Mouse (Mus musculus) forebrain, embryonic 14.5 days (tissue): ENCODE data around the gene Dnaja3. TPM values are rescaled to one million over a fixed set of nuclear protein-coding genes. Genes with fewer than 3 reads are reported as not detected.

Source experiments
- ATAC-seq: fragments of 200-750 bp; cut with Nextera tagmentation; 2 replicates; pipeline ENCODE4 v1.8.0; 2017; ENCODE audit warnings: mild to moderate bottlenecking, moderate library complexity
- DNase-seq: peaks from one replicate; pipeline ENCODE4 v3.0.0-alpha.2; 2015; ENCODE audit warnings: low spot score
- H3K27ac ChIP-seq: fragments of 300-500 bp; sonication (generic); 2 replicates; pipeline ENCODE4 v1.5.1; 2014; ENCODE audit warnings: low read depth, mild to moderate bottlenecking, control low read depth, low read length, moderate library complexity
- H3K27me3 ChIP-seq: fragments of 300-500 bp; sonication (generic); replicated peaks from 2 replicates; pipeline ENCODE4 v1.6.1; 2014; ENCODE audit warnings: low read length, control low read depth, mixed read lengths; ENCODE audit not compliant: control insufficient read depth, insufficient read depth
- H3K36me3 ChIP-seq: fragments of 300-500 bp; sonication (generic); 2 replicates; pipeline ENCODE4 v1.6.1; 2014; ENCODE audit warnings: low read length, control low read depth; ENCODE audit not compliant: control insufficient read depth, insufficient read depth
- H3K4me1 ChIP-seq: fragments of 300-500 bp; sonication (generic); 2 replicates; pipeline ENCODE4 v1.6.1; 2014; ENCODE audit warnings: antibody characterized with exemption, low read length, control low read depth; ENCODE audit not compliant: control insufficient read depth, insufficient read depth
- H3K4me2 ChIP-seq: fragments of 300-500 bp; sonication (generic); 2 replicates; pipeline ENCODE4 v1.6.1; 2014; ENCODE audit warnings: mild to moderate bottlenecking, control low read depth, low read length
- H3K4me3 ChIP-seq: fragments of 300-500 bp; sonication (generic); 2 replicates; pipeline ENCODE4 v1.5.1; 2014; ENCODE audit warnings: low read depth, low read length, control low read depth
- H3K9ac ChIP-seq: fragments of 300-500 bp; sonication (generic); 2 replicates; pipeline ENCODE4 v1.6.1; 2014; ENCODE audit warnings: mild to moderate bottlenecking, low read length, control low read depth, moderate library complexity
- H3K9me3 ChIP-seq: fragments of 300-500 bp; sonication (generic); replicated peaks from 2 replicates; pipeline ENCODE4 v1.6.1; 2016; ENCODE audit warnings: low read length, control low read depth, mixed read lengths; ENCODE audit not compliant: control insufficient read depth
- WGBS: fragments of 180-500 bp; shearing (Covaris S2); extraction: QIAGEN DNeasy Blood & Tissue Kit; methylation state at CpG from one replicate; pipeline ENCODE4 v1.1.7; 2014; 5-methylcytosine and 5-hydroxymethylcytosine counted together
- polyA plus RNA-seq: library from polyadenylated mRNA; unstranded; fragments of >200 nt; fragmentation: Nextera tagmentation; extraction: Ambion mirVana; gene quantifications from 2 replicates; pipeline ENCODE4 v1.2.1, GENCODE M21; 2014

The Dnaja3 gene
- polyA plus RNA-seq, 1 experiment from 2014 or later = 39.7 TPM

- Histone ChIP-seq H3K4me1 (no peaks in the 10 kb centered on the region), H3K4me2 (no peak overlapping the region), H3K27ac (no peak overlapping the region), H3K36me3 (peaks cover 22% of the 10 kb centered on the region), H3K27me3 (no peaks in the 10 kb centered on the region), H3K4me3 (no peak overlapping the region), H3K9me3 (no peaks in the 10 kb centered on the region), H3K9ac (no peak overlapping the region)
- DNase-seq = no peak
- WGBS = 88% methylated on average over 1 of the region's 1 CpGs
- ATAC-seq = no peak
Measured at GRCm38 (mm10) chr16:4651081-4651480, 11.3 kb downstream of the Dnaja3 start.

DNA sequence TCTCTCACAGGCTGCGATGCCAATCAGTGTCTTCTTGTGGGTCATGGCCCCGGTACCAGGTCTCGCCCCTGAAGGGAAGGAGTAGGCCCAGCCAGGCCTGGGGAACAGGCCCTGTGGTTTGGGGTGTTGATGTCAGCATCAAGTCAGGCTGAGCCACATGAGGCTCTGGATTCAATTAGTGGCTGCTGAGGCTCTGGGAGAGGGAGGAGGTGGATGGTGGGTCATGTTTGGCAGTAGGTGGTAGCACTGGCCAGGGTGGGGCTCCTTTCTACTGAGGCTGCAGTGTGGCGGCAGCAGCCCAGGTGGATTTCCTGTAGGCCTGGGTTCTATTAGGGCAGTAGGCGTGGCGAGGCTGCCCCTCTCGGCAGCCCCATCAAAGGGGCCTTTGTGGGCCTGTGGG is 11.8 kb downstream of the Dnaja3 start:
- H3K9ac ChIP-seq = no peak overlapping the region
- H3K36me3 ChIP-seq = peaks cover 22% of the 10 kb centered on the region
- no peaks in the 10 kb centered on the region for H3K4me1 ChIP-seq
- H3K4me3 ChIP-seq = no peak overlapping the region
- WGBS = 64% methylated on average over 7 of the region's 7 CpGs
- DNase-seq (no peak), ATAC-seq (no peak)
- H3K9me3 ChIP-seq = no peaks in the 10 kb centered on the region
- no peak overlapping the region for H3K4me2 ChIP-seq
- H3K27ac ChIP-seq = no peak overlapping the region
- no peaks in the 10 kb centered on the region for H3K27me3 ChIP-seq

DNA sequence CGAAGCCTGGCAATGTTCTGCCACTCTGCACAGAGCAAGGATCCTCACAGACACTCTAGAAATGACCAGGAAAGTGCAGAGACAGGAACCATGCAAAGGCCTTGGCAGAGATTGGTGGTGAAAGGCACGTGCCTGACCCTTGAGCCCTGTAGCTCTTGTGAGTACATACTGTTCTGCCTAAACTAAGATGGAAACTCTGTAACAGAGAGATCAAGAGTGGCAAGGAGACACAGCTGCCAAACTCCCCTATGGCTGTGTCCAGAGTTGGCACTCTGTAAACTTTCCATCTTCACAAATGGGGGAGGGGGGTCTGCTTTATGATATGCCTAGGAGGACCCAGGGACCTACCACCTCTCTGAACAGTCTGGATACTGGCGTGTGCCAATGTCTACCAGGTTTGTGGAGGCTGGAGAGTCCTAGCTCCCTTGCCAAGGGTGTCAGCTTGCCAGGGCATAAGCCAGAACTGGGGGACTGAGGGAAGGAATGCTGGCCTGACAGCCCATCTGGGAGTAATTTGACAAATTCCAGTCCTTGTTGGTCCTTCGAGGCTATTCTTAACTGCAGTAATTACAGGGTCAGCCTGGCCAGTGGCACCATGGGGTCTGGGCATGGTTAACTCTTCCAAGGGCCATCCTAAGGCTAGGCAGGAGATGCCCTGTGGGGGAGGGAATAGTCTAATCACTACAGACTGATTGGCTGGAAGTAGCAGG is 13.1 kb downstream of the Dnaja3 start:
- ATAC-seq = no peak
- Histone ChIP-seq H3K4me2 (no peak overlapping the region), H3K9ac (no peak overlapping the region), H3K4me1 (no peaks in the 10 kb centered on the region), H3K36me3 (peaks cover 22% of the 10 kb centered on the region), H3K4me3 (no peak overlapping the region), H3K27ac (no peak overlapping the region), H3K27me3 (no peaks in the 10 kb centered on the region), H3K9me3 (no peaks in the 10 kb centered on the region)
- no peak for DNase-seq
- 84% methylated on average over 4 of the region's 4 CpGs for WGBS

DNA sequence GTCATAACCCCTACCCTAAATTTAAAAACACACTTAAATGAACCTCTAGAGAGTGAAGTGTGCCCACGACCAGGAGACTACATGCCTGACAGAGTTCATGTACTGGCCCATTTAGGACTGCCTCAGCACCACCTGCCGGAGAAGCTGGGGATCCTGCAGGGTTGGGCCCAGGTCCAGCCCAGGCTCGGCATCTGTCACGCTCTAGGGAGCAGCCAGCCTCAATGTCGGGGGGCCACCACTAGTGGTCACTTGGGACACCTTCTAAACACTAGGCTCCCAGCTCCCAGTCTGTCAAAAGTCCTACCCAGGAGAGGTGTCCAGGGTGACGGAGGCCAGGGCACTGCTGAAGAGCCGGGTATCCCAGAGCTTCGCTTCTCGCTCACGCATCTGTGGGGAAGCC is 14.9 kb downstream of the Dnaja3 start:
- WGBS = 92% methylated on average over 10 of the region's 10 CpGs
- peaks cover 16% of the 10 kb centered on the region for H3K36me3 ChIP-seq
- no peak for DNase-seq

DNA sequence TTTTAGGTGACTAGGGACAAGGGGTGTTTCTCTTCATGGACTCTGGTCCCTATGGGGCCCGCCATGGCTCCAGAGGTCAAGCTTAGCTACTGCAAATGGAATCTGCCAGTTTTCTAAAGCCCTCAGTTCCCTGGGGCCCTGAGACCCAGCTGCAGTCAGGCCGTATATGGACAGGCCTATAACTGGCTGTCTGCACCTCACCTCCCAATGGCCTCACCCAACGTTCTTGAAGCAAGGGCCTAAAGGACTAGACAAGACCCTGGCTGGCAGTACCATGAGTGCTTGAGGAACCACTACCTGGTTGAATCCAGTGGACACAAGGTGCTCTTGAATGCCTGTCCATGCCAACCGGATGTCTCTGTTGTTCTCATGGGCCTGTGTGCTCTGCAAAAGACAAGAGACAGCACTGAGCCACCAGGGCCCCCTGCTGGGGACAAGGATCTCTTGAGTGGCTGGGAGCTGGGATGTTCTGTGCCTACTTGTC is 15.5 kb downstream of the Dnaja3 start:
- H3K27me3 ChIP-seq = no peaks in the 10 kb centered on the region
- DNase-seq (no peak), ATAC-seq (no peak)
- H3K27ac ChIP-seq = no peak overlapping the region; the same call in 1 of the 2 replicates
- H3K4me1 ChIP-seq = peaks cover 9% of the 10 kb centered on the region
- no peak overlapping the region for H3K4me2 ChIP-seq
- H3K9me3 ChIP-seq = no peaks in the 10 kb centered on the region
- peaks cover 16% of the 10 kb centered on the region for H3K36me3 ChIP-seq
- WGBS = 77% methylated on average over 4 of the region's 4 CpGs
- no peak overlapping the region for H3K4me3 ChIP-seq
- H3K9ac ChIP-seq = no peak overlapping the region; the same call in 1 of the 2 replicates

More for the DNA sequence above, 14.9 kb downstream of the Dnaja3 start:
- Histone ChIP-seq H3K4me1 (peaks cover 9% of the 10 kb centered on the region), H3K4me3 (no peak overlapping the region), H3K27ac (no peak overlapping the region), H3K4me2 (no peak overlapping the region), H3K9ac (no peak overlapping the region), H3K27me3 (no peaks in the 10 kb centered on the region), H3K9me3 (no peaks in the 10 kb centered on the region)
- no peak for ATAC-seq

GRCm38 (mm10) chr16:4655764-4656570 is 16.2 kb downstream of the Dnaja3 start:
- H3K9me3 ChIP-seq = no peaks in the 10 kb centered on the region
- ATAC-seq (no peak), DNase-seq (no peak)
- no peak overlapping the region for H3K4me3 ChIP-seq
- H3K27ac ChIP-seq = no peak overlapping the region; the same call in 1 of the 2 replicates
- H3K4me2 ChIP-seq = no peak overlapping the region
- H3K36me3 ChIP-seq = peaks cover 13% of the 10 kb centered on the region
- no peaks in the 10 kb centered on the region for H3K27me3 ChIP-seq
- no peak overlapping the region; the same call in 1 of the 2 replicates for H3K9ac ChIP-seq
- WGBS = 28% methylated on average over 11 of the region's 11 CpGs
- H3K4me1 ChIP-seq = peaks cover 9% of the 10 kb centered on the region

DNA sequence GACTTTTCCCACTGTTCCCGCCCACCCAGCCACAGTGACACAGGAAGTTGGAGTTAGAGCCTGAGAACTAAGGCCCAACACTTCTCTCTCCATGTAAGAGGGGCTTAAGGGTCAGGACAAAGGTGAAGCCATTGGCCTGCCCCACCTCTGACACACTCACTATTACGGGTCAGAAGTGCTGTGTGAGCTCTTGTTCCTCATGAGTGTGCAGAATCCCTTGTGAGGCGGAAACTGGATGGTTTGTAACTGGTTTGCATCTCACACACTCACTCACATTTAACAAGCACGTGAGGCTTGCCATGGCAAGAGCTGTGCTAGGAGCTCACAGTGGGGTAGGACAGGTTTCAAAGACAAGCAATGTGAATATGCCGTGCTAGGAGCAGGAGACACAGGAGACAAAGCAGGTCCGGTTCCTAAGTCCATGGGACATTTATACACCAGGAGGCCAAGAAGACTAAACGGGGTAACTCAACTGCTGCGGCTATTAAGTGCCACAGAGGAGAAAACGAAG is 16.8 kb downstream of the Dnaja3 start:
- H3K4me1 ChIP-seq = peaks cover 9% of the 10 kb centered on the region
- DNase-seq (no peak), ATAC-seq (no peak)
- no peak overlapping the region for H3K9ac ChIP-seq
- no peak overlapping the region for H3K27ac ChIP-seq
- no peak overlapping the region for H3K4me2 ChIP-seq
- no peak overlapping the region for H3K4me3 ChIP-seq
- H3K27me3 ChIP-seq = no peaks in the 10 kb centered on the region
- 64% methylated on average over 9 of the region's 9 CpGs for WGBS
- H3K9me3 ChIP-seq = no peaks in the 10 kb centered on the region
- H3K36me3 ChIP-seq = peaks cover 11% of the 10 kb centered on the region

DNA sequence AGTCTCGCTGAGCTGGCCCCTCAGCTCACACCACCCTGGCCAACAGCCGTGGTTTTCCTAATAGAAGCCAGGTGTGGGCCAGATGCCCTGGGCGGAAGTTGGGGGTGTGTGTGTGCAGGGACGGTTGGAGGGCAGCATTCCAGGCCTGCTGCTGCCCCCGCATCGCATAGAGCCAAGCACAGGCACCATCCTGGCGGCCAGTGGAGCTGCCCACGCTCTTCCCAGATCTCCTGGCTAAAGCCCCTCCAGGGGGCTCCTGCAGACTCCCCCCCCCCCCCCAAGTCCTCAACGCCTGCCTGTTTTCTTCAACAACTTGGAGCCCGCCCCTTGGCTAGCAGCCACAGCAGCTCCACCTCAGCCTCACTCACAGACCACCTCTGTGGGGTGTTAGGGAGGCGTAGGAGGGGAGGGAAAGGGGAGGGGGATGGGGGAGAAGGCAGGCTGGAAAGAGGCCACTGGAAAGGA is 19.0 kb downstream of the Dnaja3 start:
- WGBS = 5% methylated on average over 11 of the region's 11 CpGs
- H3K4me2 ChIP-seq = 0 out of 2 replicates have a peak overlapping the region, but pooled peaks have one; percentile 20
- ATAC-seq (peak; percentile 78), DNase-seq (peak; percentile 71)
- H3K4me1 ChIP-seq = peaks cover 9% of the 10 kb centered on the region
- H3K36me3 ChIP-seq = peaks cover 7% of the 10 kb centered on the region
- no peak overlapping the region for H3K4me3 ChIP-seq
- H3K9me3 ChIP-seq = no peaks in the 10 kb centered on the region
- H3K27me3 ChIP-seq = no peaks in the 10 kb centered on the region
- peak overlapping the region; percentile 29 for H3K9ac ChIP-seq
- H3K27ac ChIP-seq = peak overlapping the region; percentile 24; the same call in 1 of the 2 replicates
